Mouse (Mus musculus) heart, adult 2 months (tissue): ENCODE measurements around the gene Bik. TPM values are rescaled to one million over a fixed set of nuclear protein-coding genes. Genes with fewer than 3 reads are reported as not detected.

Experiments used
- DNase-seq, 2 experiments: peaks; one replicate each; pipeline ENCODE4 v3.0.0; 2021
- H3K27ac ChIP-seq: fragments of 200-600 bp; 2 replicates; pipeline ENCODE4 v1.8.1; 2022
- H3K27me3 ChIP-seq: fragments of 200-500 bp; 2 replicates; pipeline ENCODE4 v1.6.1; 2012; ENCODE audit warnings: mild to moderate bottlenecking, low read length, inconsistent platforms, mixed read lengths; ENCODE audit not compliant: control insufficient read depth, insufficient read depth
- H3K36me3 ChIP-seq: fragments of 200-500 bp; 2 replicates; pipeline ENCODE4 v1.6.1; 2012; ENCODE audit warnings: low read length, inconsistent platforms; ENCODE audit not compliant: control insufficient read depth, insufficient read depth
- H3K4me1 ChIP-seq: fragments of 200-500 bp; 2 replicates; pipeline ENCODE4 v1.6.1; 2011; ENCODE audit warnings: low read length; ENCODE audit not compliant: control insufficient read depth, insufficient read depth
- H3K4me3 ChIP-seq: fragments of 200-600 bp; 2 replicates; pipeline ENCODE4 v1.8.1; 2022
- H3K79me2 ChIP-seq: fragments of 200-500 bp; replicated peaks from 2 replicates; pipeline ENCODE4 v1.6.1; 2012; ENCODE audit warnings: mild to moderate bottlenecking, inconsistent platforms, low read length, moderate library complexity, mixed read lengths; ENCODE audit not compliant: control insufficient read depth, insufficient read depth
- H3K9ac ChIP-seq: fragments of 200-500 bp; 2 replicates; pipeline ENCODE4 v1.6.1; 2012; ENCODE audit warnings: low read depth, mild to moderate bottlenecking, control low read depth, inconsistent platforms, low read length, mixed read lengths
- CTCF ChIP-seq: fragments of 200-600 bp; IDR thresholded peaks from 2 replicates; pipeline ENCODE4 v1.8.1; 2022; ENCODE audit warnings: antibody characterized with exemption, mild to moderate bottlenecking, moderate library complexity
- EP300 ChIP-seq: fragments of 200-500 bp; IDR thresholded peaks from 2 replicates; pipeline ENCODE4 v1.6.1; 2011; ENCODE audit warnings: low read depth, low read length, control low read depth; ENCODE audit not compliant: insufficient read depth
- POLR2A ChIP-seq: fragments of 200-500 bp; IDR thresholded peaks from 2 replicates; pipeline ENCODE4 v1.6.1; 2011; ENCODE audit warnings: mild to moderate bottlenecking, low read depth, low read length, control low read depth; ENCODE audit not compliant: insufficient read depth
- WGBS: fragments of 180-500 bp; shearing (Covaris S2); methylation state at CpG from one replicate; pipeline ENCODE4 v1.1.7; 2018; 5-methylcytosine and 5-hydroxymethylcytosine counted together
- intact Hi-C: fragments of 180-260 bp; cut with DNase I; formaldehyde crosslinking; loops from one replicate; pipeline ENCODE4 v1.15.1; 2025
- polyA plus RNA-seq: library from polyadenylated mRNA; depleted of rRNA; stranded (reverse); fragments of >200 nt; gene quantifications from 2 replicates; pipeline ENCODE4 v1.2.3, GENCODE M21; 2012
- total RNA-seq, 2 experiments: library from RNA; stranded (reverse); gene quantifications; 2 replicates each; pipeline ENCODE4 v1.2.3; 2021

Bik gene
- total and polyA plus RNA-seq, 3 experiments: 8.3 to 11.7 (median 10.9) TPM

DNA sequence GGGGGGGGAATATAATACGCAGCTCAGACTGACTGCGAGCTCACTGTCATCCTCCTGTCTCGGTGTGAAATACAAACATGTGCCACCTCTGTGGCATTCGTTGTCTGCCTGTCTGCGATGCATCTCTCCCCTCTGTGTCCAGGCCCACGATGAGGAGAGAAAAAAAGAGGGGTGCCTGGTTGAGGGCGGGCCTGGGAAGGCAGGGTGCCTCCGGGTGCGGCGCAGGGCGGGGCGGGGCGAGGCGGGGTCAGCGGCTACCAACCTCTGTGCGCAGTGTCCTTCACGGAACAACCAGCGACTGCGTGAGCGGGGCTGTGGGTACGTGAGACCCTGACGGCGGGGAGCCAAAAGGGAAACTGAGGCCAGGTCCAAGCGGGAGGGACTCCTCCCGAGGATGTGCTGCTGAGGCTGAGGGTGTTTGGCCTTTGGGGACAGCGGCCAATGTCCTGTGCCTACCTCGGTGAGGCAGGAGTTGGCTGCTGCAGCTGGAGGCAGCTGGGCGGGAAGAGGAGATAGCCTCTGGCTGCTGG, 36.7 kb downstream of the Bik start, which contains the start of the genes Tspo and Mcat:
Gene Tspo (plus strand): TSS at position 266 of the 530 bp plus-strand sequence.
Gene Mcat (minus strand): TSS at position 461 of the 530 bp plus-strand sequence.
- intact Hi-C loops: loop anchor here (5.0 kb wide), 1 partner anchor 36 kb away; the partner anchor contains the start of gene Bik

GRCm38 (mm10) chr15:83563857-83564651, 37.4 kb downstream of the Bik start:
- intact Hi-C loops: loop anchor here (5.0 kb wide), 1 partner anchor 37 kb away; the partner anchor contains the start of gene Bik
- peak; percentile 72 to 75 for DNase-seq
- TF ChIP-seq POLR2A (peak; percentile 66), CTCF (no peak), EP300 (0 out of 2 replicates have a peak, but pooled peaks have one; percentile 12)
- peak overlapping the region; percentile 76 for H3K9ac ChIP-seq
- no peaks in the 10 kb centered on the region for H3K36me3 ChIP-seq
- H3K79me2 ChIP-seq: no peaks in the 10 kb centered on the region
- peaks cover 9% of the 10 kb centered on the region for H3K4me1 ChIP-seq
- H3K27me3 ChIP-seq: no peaks in the 10 kb centered on the region
- peak overlapping the region; percentile 80 for H3K4me3 ChIP-seq
- peak overlapping the region; percentile 92 for H3K27ac ChIP-seq
- WGBS: under 1% methylated on average over 27 of the region's 27 CpGs

More for the DNA sequence above, 36.7 kb downstream of the Bik start, which contains the start of the genes Tspo and Mcat:
- Histone ChIP-seq H3K4me3 (peak within 1 kb of the TSS; percentile 80), H3K27me3 (no peaks in the 10 kb centered on the region), H3K9ac (peak within 1 kb of the TSS; percentile 76), H3K79me2 (no peaks in the 10 kb centered on the region), H3K36me3 (no peaks in the 10 kb centered on the region), H3K27ac (peak within 1 kb of the TSS; percentile 92), H3K4me1 (peaks cover 9% of the 10 kb centered on the region)
- under 1% methylated on average over 28 of the region's 28 CpGs for WGBS
- TF ChIP-seq CTCF (no peak), POLR2A (peak; percentile 68), EP300 (no peak)
- DNase-seq: peak; percentile 82 to 86

GRCm38 (mm10) chr15:83565434-83565833, 38.8 kb downstream of the Bik start:
- H3K27ac ChIP-seq: peak overlapping the region; percentile 3; the same call in 1 of the 2 replicates

GRCm38 (mm10) chr15:83566006-83566405, 39.3 kb downstream of the Bik start:
- DNase-seq: no peak
- TF ChIP-seq POLR2A: no peak
- no peak for TF ChIP-seq EP300
- no peak for TF ChIP-seq CTCF
- Histone ChIP-seq H3K36me3 (no peaks in the 10 kb centered on the region), H3K79me2 (no peaks in the 10 kb centered on the region), H3K27ac (no peak overlapping the region), H3K4me3 (no peak overlapping the region), H3K4me1 (peaks cover 9% of the 10 kb centered on the region), H3K27me3 (no peaks in the 10 kb centered on the region), H3K9ac (no peak overlapping the region)
- WGBS: 68% methylated on average over 5 of the region's 5 CpGs
- intact Hi-C loops: loop anchor here (5.0 kb wide), 1 partner anchor 41 kb away; no protein-coding TSS in a partner anchor

More at GRCm38 (mm10) chr15:83565434-83565833, 38.8 kb downstream of the Bik start:
- Histone ChIP-seq H3K4me3 (no peak overlapping the region), H3K9ac (no peak overlapping the region), H3K36me3 (no peaks in the 10 kb centered on the region), H3K4me1 (peaks cover 9% of the 10 kb centered on the region), H3K79me2 (no peaks in the 10 kb centered on the region), H3K27me3 (no peaks in the 10 kb centered on the region)
- WGBS: 74% methylated on average over 3 of the region's 3 CpGs
- intact Hi-C loops: loop anchor here (5.0 kb wide), 1 partner anchor 42 kb away; no protein-coding TSS in a partner anchor
- peak; percentile 49 to 70 for DNase-seq
- no peak for TF ChIP-seq POLR2A
- TF ChIP-seq CTCF: no peak
- no peak for TF ChIP-seq EP300

DNA sequence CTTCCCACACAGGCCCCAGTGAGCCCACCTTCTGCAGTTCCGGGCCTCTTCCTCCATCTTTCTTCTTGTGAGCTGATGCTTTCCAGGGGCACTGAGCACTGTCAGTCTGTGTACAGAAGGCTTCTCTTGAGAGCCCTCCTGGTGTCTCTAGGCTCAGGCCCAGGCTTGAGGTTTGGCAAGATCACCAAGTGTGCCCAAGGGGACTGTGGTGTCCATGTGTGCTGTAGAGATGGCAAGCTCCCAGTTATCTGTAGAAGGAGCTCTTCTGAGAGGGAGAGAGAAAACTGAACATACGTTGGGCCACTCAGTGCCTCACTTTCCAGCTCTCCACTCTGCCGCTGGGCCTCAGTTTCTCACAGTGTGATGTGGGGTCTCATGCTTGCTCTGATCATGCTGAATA, 41.1 kb downstream of the Bik start:
- no peaks in the 10 kb centered on the region for H3K36me3 ChIP-seq
- H3K27me3 ChIP-seq: no peaks in the 10 kb centered on the region
- no peak overlapping the region for H3K27ac ChIP-seq
- intact Hi-C loops: loop anchor here (5.0 kb wide), 1 partner anchor 40 kb away; no protein-coding TSS in a partner anchor
- H3K4me1 ChIP-seq: peaks cover 8% of the 10 kb centered on the region
- 91% methylated on average over 3 of the region's 3 CpGs for WGBS
- no peaks in the 10 kb centered on the region for H3K79me2 ChIP-seq
- H3K4me3 ChIP-seq: no peak overlapping the region
- H3K9ac ChIP-seq: no peak overlapping the region
- DNase-seq: no peak
- TF ChIP-seq EP300: no peak
- TF ChIP-seq POLR2A: no peak
- TF ChIP-seq CTCF: no peak
